Mouse (Mus musculus) myocyte (in vitro differentiated cells): ENCODE data around the gene Thap4. TPM values are rescaled to one million over a fixed set of nuclear protein-coding genes. Genes with fewer than 3 reads are reported as not detected.

ENCODE experiments used
- H3K27me3 ChIP-seq: one replicate; pipeline ENCODE4 v1.6.1; 2011; ENCODE audit not compliant: control insufficient read depth, insufficient read depth, insufficient read length
- H3K36me3 ChIP-seq: one replicate; pipeline ENCODE4 v1.6.1; 2011; ENCODE audit not compliant: control insufficient read depth, insufficient read depth
- H3K4me2 ChIP-seq: one replicate; pipeline ENCODE4 v1.6.1; 2011; ENCODE audit warnings: low read depth, control low read depth
- H3K4me3 ChIP-seq: one replicate; pipeline ENCODE4 v1.5.1; 2011; ENCODE audit warnings: mild to moderate bottlenecking, control low read depth, moderate library complexity
- H3K79me2 ChIP-seq: one replicate; pipeline ENCODE4 v1.6.1; 2011; ENCODE audit not compliant: control insufficient read depth, insufficient read depth
- H3ac ChIP-seq: one replicate; pipeline ENCODE4 v1.6.1; 2011; ENCODE audit not compliant: control insufficient read depth, insufficient read length
- CEBPB ChIP-seq: IDR thresholded peaks from 2 replicates; pipeline ENCODE4 v1.6.1; 2011; ENCODE audit warnings: mild to moderate bottlenecking, moderate library complexity; ENCODE audit not compliant: poor library complexity, insufficient read depth, severe bottlenecking
- E2F4 ChIP-seq: IDR thresholded peaks from one replicate; pipeline ENCODE4 v1.6.1; 2011; ENCODE audit warnings: mild to moderate bottlenecking, control low read depth, moderate library complexity; ENCODE audit not compliant: insufficient read depth
- MAX ChIP-seq: IDR thresholded peaks from one replicate; pipeline ENCODE4 v1.6.1; 2011; ENCODE audit warnings: low read depth, mild to moderate bottlenecking, control low read depth
- MYOD1 ChIP-seq, 3 experiments: IDR thresholded peaks; one replicate each; pipeline ENCODE4 v1.6.1; 2011; ENCODE audit warnings: control low read depth in 2 of 3, low read depth in 2 of 3, mild to moderate bottlenecking in 2 of 3, moderate library complexity in 1 of 3; ENCODE audit not compliant: insufficient read length in 2 of 3, control insufficient read depth in 1 of 3
- MYOG ChIP-seq, 3 experiments: IDR thresholded peaks; one replicate each; pipeline ENCODE4 v1.6.1; 2011; ENCODE audit warnings: control low read depth in 2 of 3, low read depth in 2 of 3, mild to moderate bottlenecking in 2 of 3; ENCODE audit not compliant: insufficient read length in 2 of 3, control insufficient read depth in 1 of 3, insufficient read depth in 1 of 3
- POLR2A ChIP-seq: IDR thresholded peaks from one replicate; pipeline ENCODE4 v1.6.1; 2011; ENCODE audit warnings: low read depth, mild to moderate bottlenecking, control low read depth, moderate library complexity; ENCODE audit not compliant: insufficient read length
- POLR2AphosphoS2 ChIP-seq: IDR thresholded peaks from one replicate; pipeline ENCODE4 v1.6.1; 2011; ENCODE audit warnings: low read depth, control low read depth; ENCODE audit not compliant: insufficient read length
- REST ChIP-seq: IDR thresholded peaks from one replicate; pipeline ENCODE4 v1.6.1; 2011; ENCODE audit warnings: mild to moderate bottlenecking, control low read depth, moderate library complexity; ENCODE audit not compliant: insufficient read depth, insufficient read length
- SRF ChIP-seq: IDR thresholded peaks from one replicate; pipeline ENCODE4 v1.6.1; 2011; ENCODE audit warnings: low read depth; ENCODE audit not compliant: control insufficient read depth, insufficient read length
- TCF12 ChIP-seq: IDR thresholded peaks from one replicate; pipeline ENCODE4 v1.6.1; 2011; ENCODE audit warnings: mild to moderate bottlenecking, control low read depth; ENCODE audit not compliant: poor library complexity, insufficient read depth, severe bottlenecking
- TCF3 ChIP-seq: IDR thresholded peaks from one replicate; pipeline ENCODE4 v1.6.1; 2011; ENCODE audit warnings: low read depth, control low read depth; ENCODE audit not compliant: insufficient read length
- USF1 ChIP-seq: IDR thresholded peaks from one replicate; pipeline ENCODE4 v1.6.1; 2011; ENCODE audit warnings: low read depth, mild to moderate bottlenecking, control low read depth, moderate library complexity
- polyA plus RNA-seq: library from polyadenylated mRNA; unstranded; fragments of >200 nt; fragmentation: generic; extraction: Trizol; gene quantifications from one replicate; pipeline ENCODE4 v1.2.1, GENCODE M21; 2012; ENCODE audit warnings: missing spikeins

Gene Thap4
- polyA plus RNA-seq, 1 experiment: 52.9 TPM

GRCm38 (mm10) chr1:93691106-93691505, 63.6 kb downstream of the Thap4 start:
- H3K4me3 ChIP-seq: no peak overlapping the region
- H3ac ChIP-seq: no peak overlapping the region
- H3K4me2 ChIP-seq: no peak overlapping the region
- peaks cover 13% of the 10 kb centered on the region for H3K79me2 ChIP-seq
- no peak for TF ChIP-seq SRF
- TF ChIP-seq POLR2AphosphoS2: no peak
- no peak for TF ChIP-seq E2F4
- TF ChIP-seq TCF3: no peak
- no peak for TF ChIP-seq CEBPB
- TF ChIP-seq USF1: no peak
- no peak for TF ChIP-seq TCF12
- TF ChIP-seq MAX: no peak
- no peak for TF ChIP-seq MYOD1 (IDR thresholded peaks at IDR 0.05; ENCODE audit: control insufficient read depth in 1 of 3, insufficient read length in 2 of 3, low read depth in 2 of 3)
- TF ChIP-seq REST: no peak
- TF ChIP-seq MYOG (IDR thresholded peaks at IDR 0.05; ENCODE audit: control insufficient read depth in 1 of 3, insufficient read depth in 1 of 3, insufficient read length in 2 of 3, low read depth in 2 of 3): no peak
- TF ChIP-seq POLR2A: no peak
- H3K27me3 ChIP-seq: no peaks in the 10 kb centered on the region
- peaks cover 4% of the 10 kb centered on the region for H3K36me3 ChIP-seq

- H3K36me3 ChIP-seq: no peaks in the 10 kb centered on the region
- TF ChIP-seq MYOG (IDR thresholded peaks at IDR 0.05; ENCODE audit: control insufficient read depth in 1 of 3, insufficient read depth in 1 of 3, insufficient read length in 2 of 3, low read depth in 2 of 3): no peak
- no peak for TF ChIP-seq CEBPB
- TF ChIP-seq MYOD1 (IDR thresholded peaks at IDR 0.05; ENCODE audit: control insufficient read depth in 1 of 3, insufficient read length in 2 of 3, low read depth in 2 of 3): no peak
- TF ChIP-seq SRF: no peak
- no peak for TF ChIP-seq REST
- no peak for TF ChIP-seq POLR2AphosphoS2
- TF ChIP-seq E2F4: no peak
- no peak for TF ChIP-seq TCF3
- no peak for TF ChIP-seq TCF12
- TF ChIP-seq POLR2A: no peak
- no peak for TF ChIP-seq USF1
- no peak for TF ChIP-seq MAX
- no peak overlapping the region for H3K4me3 ChIP-seq
- no peak overlapping the region for H3K4me2 ChIP-seq
- peaks cover 13% of the 10 kb centered on the region for H3K79me2 ChIP-seq
- no peaks in the 10 kb centered on the region for H3K27me3 ChIP-seq
- H3ac ChIP-seq: no peak overlapping the region
These were observed 64.7 kb downstream of the Thap4 start for GRCm38 (mm10) chr1:93689901-93690496.

- no peak overlapping the region for H3K4me3 ChIP-seq
- H3K4me2 ChIP-seq: no peak overlapping the region
- H3K36me3 ChIP-seq: no peaks in the 10 kb centered on the region
- H3ac ChIP-seq: no peak overlapping the region
- no peak for TF ChIP-seq TCF12
- TF ChIP-seq TCF3: no peak
- TF ChIP-seq E2F4: no peak
- no peak for TF ChIP-seq SRF
- no peak for TF ChIP-seq CEBPB
- no peak for TF ChIP-seq POLR2AphosphoS2
- no peak for TF ChIP-seq MYOG (IDR thresholded peaks at IDR 0.05; ENCODE audit: control insufficient read depth in 1 of 3, insufficient read depth in 1 of 3, insufficient read length in 2 of 3, low read depth in 2 of 3)
- H3K79me2 ChIP-seq: peaks cover 13% of the 10 kb centered on the region
- no peaks in the 10 kb centered on the region for H3K27me3 ChIP-seq
These were observed 66.5 kb downstream of the Thap4 start for GRCm38 (mm10) chr1:93688154-93688553.

- TF ChIP-seq MAX (no peak), USF1 (peak; percentile 46)
- Histone ChIP-seq H3K79me2 (peaks cover 13% of the 10 kb centered on the region), H3K4me3 (peak overlapping the region; percentile 64), H3K4me2 (peak overlapping the region; percentile 79), H3K36me3 (no peaks in the 10 kb centered on the region), H3K27me3 (no peaks in the 10 kb centered on the region), H3ac (peak overlapping the region; percentile 46)
These were observed 67.7 kb downstream of the Thap4 start for GRCm38 (mm10) chr1:93686961-93687320.

GRCm38 (mm10) chr1:93686245-93686960, 68.3 kb downstream of the Thap4 start:
- Histone ChIP-seq H3K27me3 (no peaks in the 10 kb centered on the region), H3ac (peak overlapping the region; percentile 46), H3K79me2 (peaks cover 13% of the 10 kb centered on the region), H3K4me3 (peak overlapping the region; percentile 64), H3K36me3 (no peaks in the 10 kb centered on the region), H3K4me2 (peak overlapping the region; percentile 79)
- TF ChIP-seq E2F4 (no peak), POLR2AphosphoS2 (no peak), TCF3 (peak; percentile 22), REST (no peak), SRF (no peak), MYOD1 (IDR thresholded peaks at IDR 0.05; ENCODE audit: control insufficient read depth in 1 of 3, insufficient read length in 2 of 3, low read depth in 2 of 3) (peak in 2 of 3 experiments; percentile 84 to 90), MAX (no peak), CEBPB (no peak), MYOG (IDR thresholded peaks at IDR 0.05; ENCODE audit: control insufficient read depth in 1 of 3, insufficient read depth in 1 of 3, insufficient read length in 2 of 3, low read depth in 2 of 3) (peak; percentile 49 to 94 (median 87)), TCF12 (peak; percentile 28), USF1 (no peak), POLR2A (peak; percentile 34)
